Mouse (Mus musculus) cerebellum, adult 2 months (tissue): Measurements from ENCODE around the gene Fam53b.

Source experiments
- CTCF ChIP-seq: fragments of 200-500 bp; IDR thresholded peaks from 2 replicates; pipeline ENCODE4 v1.5.1; 2011; ENCODE audit warnings: low read depth, mild to moderate bottlenecking, control low read depth, low read length, moderate library complexity, borderline replicate concordance; ENCODE audit not compliant: insufficient read depth
- POLR2A ChIP-seq: fragments of 200-500 bp; IDR thresholded peaks from 2 replicates; pipeline ENCODE4 v1.6.1; 2011; ENCODE audit warnings: low read length, control low read depth, borderline replicate concordance; ENCODE audit not compliant: insufficient read depth

DNA sequence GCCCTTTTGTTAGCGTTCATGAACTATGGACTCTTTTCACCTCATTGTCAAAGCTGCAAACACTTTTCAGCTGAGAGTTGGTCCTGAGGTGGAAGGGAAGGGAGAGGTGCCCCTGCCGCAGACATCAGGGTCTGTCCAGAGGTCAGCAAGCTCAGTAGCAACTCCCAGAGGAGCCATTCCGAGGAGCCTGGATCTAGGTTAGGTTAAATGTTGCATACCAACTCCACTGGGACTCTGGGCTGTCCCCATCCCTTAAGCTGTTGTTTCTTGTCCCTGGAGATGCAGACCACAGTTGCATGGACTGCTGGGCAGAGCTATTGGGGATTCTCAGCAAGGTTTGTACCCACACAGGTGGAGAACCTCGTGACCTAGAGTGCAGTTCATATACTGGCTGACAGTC is 114.5 kb downstream of the Fam53b start:
- TF ChIP-seq CTCF (no peak), POLR2A (no peak)
